Mouse (Mus musculus) liver, adult 2 months (tissue): ENCODE data around the gene Dhx38. TPM values are rescaled to one million over a fixed set of nuclear protein-coding genes. Genes with fewer than 3 reads are reported as not detected.

ENCODE experiments used
- DNase-seq: peaks from one replicate; pipeline ENCODE4 v3.0.0-alpha.2; 2011; ENCODE audit warnings: low read depth, low spot score; ENCODE audit errors: extremely low read depth
- H3K27ac ChIP-seq: fragments of 200-500 bp; replicated peaks from 2 replicates; pipeline ENCODE4 v1.5.1; 2012; ENCODE audit warnings: low read depth, mild to moderate bottlenecking, control low read depth, inconsistent platforms, low read length; ENCODE audit not compliant: insufficient read depth
- H3K27me3 ChIP-seq: fragments of 200-500 bp; 2 replicates; pipeline ENCODE4 v1.6.1; 2012; ENCODE audit warnings: mild to moderate bottlenecking, moderate library complexity, low read length, inconsistent platforms; ENCODE audit not compliant: control insufficient read depth, insufficient read depth
- H3K36me3 ChIP-seq: fragments of 200-500 bp; 2 replicates; pipeline ENCODE4 v1.6.1; 2012; ENCODE audit warnings: low read length, inconsistent platforms; ENCODE audit not compliant: control insufficient read depth, insufficient read depth
- H3K4me1 ChIP-seq: fragments of 200-500 bp; 2 replicates; pipeline ENCODE4 v1.6.1; 2011; ENCODE audit warnings: low read length; ENCODE audit not compliant: control insufficient read depth, insufficient read depth
- H3K4me3 ChIP-seq: fragments of 200-500 bp; 2 replicates; pipeline ENCODE4 v1.5.1; 2011; ENCODE audit warnings: low read depth, mild to moderate bottlenecking, control low read depth, low read length, moderate library complexity; ENCODE audit not compliant: insufficient read depth
- H3K79me2 ChIP-seq: fragments of 200-500 bp; 2 replicates; pipeline ENCODE4 v1.6.1; 2012; ENCODE audit warnings: inconsistent platforms, mild to moderate bottlenecking, low read length, moderate library complexity; ENCODE audit not compliant: control insufficient read depth, insufficient read depth
- H3K9ac ChIP-seq: fragments of 200-500 bp; 2 replicates; pipeline ENCODE4 v1.6.1; 2012; ENCODE audit warnings: low read depth, mild to moderate bottlenecking, control low read depth, inconsistent platforms, low read length
- CTCF ChIP-seq: fragments of 200-500 bp; IDR thresholded peaks from 2 replicates; pipeline ENCODE4 v1.5.1; 2011; ENCODE audit warnings: low read depth, low read length, control low read depth
- POLR2A ChIP-seq: fragments of 200-500 bp; IDR thresholded peaks from 2 replicates; pipeline ENCODE4 v1.6.1; 2011; ENCODE audit warnings: low read length, control low read depth; ENCODE audit not compliant: insufficient read depth; ENCODE audit errors: extremely low read depth
- WGBS: fragments of 180-500 bp; shearing (Covaris S2); methylation state at CpG from one replicate; pipeline ENCODE4 v1.1.7; 2018; 5-methylcytosine and 5-hydroxymethylcytosine counted together
- polyA plus RNA-seq: library from polyadenylated mRNA; depleted of rRNA; stranded (reverse); fragments of >200 nt; gene quantifications from 2 replicates; pipeline ENCODE4 v1.2.3, GENCODE M21; 2012
- total RNA-seq: library from RNA; depleted of rRNA; stranded (reverse); fragments of >200 nt; gene quantifications from 2 replicates; pipeline ENCODE4 v1.2.3, GENCODE M21; 2014

Gene Dhx38
- total and polyA plus RNA-seq, 2 experiments, result 6.9 to 10.2 TPM

GRCm38 (mm10) chr8:109571139-109571538, 5.5 kb upstream of the Dhx38 start:
- Histone ChIP-seq H3K4me3 (no peak overlapping the region), H3K4me1 (peaks cover 13% of the 10 kb centered on the region), H3K79me2 (peaks cover 4% of the 10 kb centered on the region), H3K36me3 (peaks cover 14% of the 10 kb centered on the region; the same call in 1 of the 2 replicates), H3K9ac (no peak overlapping the region), H3K27ac (peak overlapping the region; percentile 34; the same call in 1 of the 2 replicates), H3K27me3 (no peaks in the 10 kb centered on the region)
- TF ChIP-seq CTCF, result no peak
- no peak for TF ChIP-seq POLR2A
- 70% methylated on average over 12 of the region's 12 CpGs for WGBS
- no peak for DNase-seq

GRCm38 (mm10) chr8:109564766-109565165, 895 bp downstream of the Dhx38 start:
- DNase-seq, result peak; percentile 19
- peak overlapping the region; percentile 90 for H3K4me3 ChIP-seq

GRCm38 (mm10) chr8:109563881-109564280, 1.8 kb downstream of the Dhx38 start:
- no peaks in the 10 kb centered on the region for H3K27me3 ChIP-seq
- no peak overlapping the region for H3K27ac ChIP-seq
- DNase-seq, result no peak
- no peak overlapping the region for H3K9ac ChIP-seq
- peaks cover 4% of the 10 kb centered on the region for H3K79me2 ChIP-seq
- no peak for TF ChIP-seq POLR2A
- TF ChIP-seq CTCF, result no peak
- WGBS, result 60% methylated on average over 2 of the region's 2 CpGs
- H3K4me1 ChIP-seq, result peaks cover 9% of the 10 kb centered on the region; the same call in 1 of the 2 replicates
- peaks cover 17% of the 10 kb centered on the region for H3K36me3 ChIP-seq
- no peak overlapping the region for H3K4me3 ChIP-seq

More at GRCm38 (mm10) chr8:109564766-109565165, 895 bp downstream of the Dhx38 start:
- Histone ChIP-seq H3K36me3 (peaks cover 13% of the 10 kb centered on the region), H3K27ac (peak overlapping the region; percentile 79), H3K27me3 (no peaks in the 10 kb centered on the region), H3K9ac (peak overlapping the region; percentile 88), H3K79me2 (peaks cover 4% of the 10 kb centered on the region), H3K4me1 (peaks cover 9% of the 10 kb centered on the region; the same call in 1 of the 2 replicates)
- WGBS, result 3% methylated on average over 10 of the region's 10 CpGs
- TF ChIP-seq CTCF (no peak), POLR2A (no peak)

GRCm38 (mm10) chr8:109551663-109552062, 14.0 kb downstream of the Dhx38 start:
- H3K79me2 ChIP-seq, result no peaks in the 10 kb centered on the region
- H3K4me1 ChIP-seq, result no peaks in the 10 kb centered on the region
- H3K36me3 ChIP-seq, result peaks cover 36% of the 10 kb centered on the region
- no peak overlapping the region for H3K27ac ChIP-seq
- no peaks in the 10 kb centered on the region for H3K27me3 ChIP-seq
- no peak for DNase-seq
- TF ChIP-seq CTCF (peak; percentile 70), POLR2A (no peak)
- WGBS, result 54% methylated on average over 3 of the region's 3 CpGs
- no peak overlapping the region for H3K9ac ChIP-seq
- no peak overlapping the region for H3K4me3 ChIP-seq

GRCm38 (mm10) chr8:109544049-109544448, 21.6 kb downstream of the Dhx38 start:
- Histone ChIP-seq H3K4me3 (no peak overlapping the region), H3K4me1 (no peaks in the 10 kb centered on the region), H3K9ac (no peak overlapping the region), H3K79me2 (no peaks in the 10 kb centered on the region), H3K27me3 (no peaks in the 10 kb centered on the region), H3K36me3 (peaks cover 3% of the 10 kb centered on the region; the same call in 1 of the 2 replicates), H3K27ac (no peak overlapping the region)
- TF ChIP-seq POLR2A, result no peak
- TF ChIP-seq CTCF, result no peak
- WGBS, result 46% methylated on average over 3 of the region's 3 CpGs
- no peak for DNase-seq

- H3K27ac ChIP-seq, result no peak overlapping the region
- WGBS, result 79% methylated on average over 8 of the region's 8 CpGs
- no peaks in the 10 kb centered on the region for H3K79me2 ChIP-seq
- DNase-seq, result no peak
- TF ChIP-seq CTCF (no peak), POLR2A (no peak)
- H3K27me3 ChIP-seq, result no peaks in the 10 kb centered on the region
- H3K4me1 ChIP-seq, result no peaks in the 10 kb centered on the region
- no peak overlapping the region for H3K9ac ChIP-seq
- no peaks in the 10 kb centered on the region for H3K36me3 ChIP-seq
- no peak overlapping the region for H3K4me3 ChIP-seq
Measured at GRCm38 (mm10) chr8:109542748-109543519, 22.7 kb downstream of the Dhx38 start.
